Mouse (Mus musculus) left cerebral cortex, adult 8-10 months (tissue): Measurements from ENCODE around the gene Zfp362. TPM values are rescaled to one million over a fixed set of nuclear protein-coding genes. Genes with fewer than 3 reads are reported as not detected.

ENCODE experiments used
- DNase-seq, 2 experiments: peaks; one replicate each; pipeline ENCODE4 v3.0.0; 2022; ENCODE audit warnings: low spot score in 2 of 2
- total RNA-seq, 4 experiments: library from RNA; stranded (reverse); gene quantifications; 2 replicates each; pipeline ENCODE4 v1.2.4; 2022

Gene Zfp362
- total RNA-seq: 10 to 100 TPM; 27.1 to 32.9 (median 30.1) TPM

DNA sequence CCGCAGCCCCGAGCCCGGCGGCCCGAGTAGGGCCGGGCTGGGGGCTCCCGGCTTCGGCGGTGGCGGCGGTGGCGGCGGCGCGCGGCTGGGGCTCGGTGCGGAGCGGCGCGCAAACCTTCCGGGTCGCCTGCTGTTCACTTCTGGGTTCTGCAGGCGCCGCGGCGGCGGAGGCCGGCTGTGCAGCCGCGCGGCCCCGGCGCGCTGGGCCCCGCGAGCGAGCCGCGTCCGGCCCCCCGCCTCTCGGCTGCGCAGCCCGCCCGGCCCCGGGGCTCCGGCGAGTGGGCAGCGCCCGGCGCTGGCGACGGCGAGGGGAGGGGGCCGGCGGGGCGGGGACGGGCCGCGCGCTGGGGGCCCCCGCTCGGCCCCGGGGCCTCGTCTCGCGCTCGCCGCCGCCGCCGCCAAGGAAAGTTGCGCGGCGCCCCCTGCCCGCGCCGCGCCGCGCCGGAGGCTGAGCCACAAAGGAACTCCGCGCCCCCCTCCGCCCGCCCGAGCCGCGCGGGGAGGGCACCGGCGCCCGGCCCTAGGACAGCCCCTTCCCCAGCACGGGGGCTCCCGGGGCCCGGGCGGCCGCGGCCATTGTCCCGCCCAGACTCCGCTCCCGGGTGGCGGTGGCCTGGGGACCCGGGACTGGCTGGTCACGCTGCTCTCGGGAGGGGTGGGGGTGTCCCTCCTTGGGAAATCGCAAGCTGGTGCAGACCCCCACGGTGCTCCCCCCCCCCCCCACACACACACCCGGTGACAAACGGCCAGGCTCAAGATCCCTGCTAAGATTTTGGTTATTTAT, at the start of gene Zfp362:
Zfp362 (minus strand) TSS at position 3 of the 784 bp plus-strand sequence.
- no peak for DNase-seq

DNA sequence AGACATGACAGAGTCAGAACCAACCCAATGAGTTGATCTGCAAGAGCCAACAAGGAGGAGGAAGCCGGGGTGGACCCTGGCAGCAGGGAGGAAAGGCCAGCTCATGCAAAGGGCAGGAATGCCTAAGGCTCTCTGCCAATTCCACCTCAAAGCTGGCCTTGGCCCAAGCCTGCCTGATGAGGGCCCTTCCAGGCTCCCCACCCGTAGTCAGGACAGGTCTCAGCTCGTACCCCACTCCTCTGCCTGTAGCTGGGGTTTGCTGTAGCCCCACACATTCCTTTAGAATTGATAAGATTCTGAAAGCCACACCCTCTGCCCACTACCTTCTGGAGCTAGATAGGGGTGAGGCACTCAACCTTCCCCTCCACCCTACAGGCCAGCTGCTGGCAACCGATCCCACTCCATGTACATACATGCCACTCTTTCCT, 49.8 kb upstream of the Zfp362 start:
- no peak for DNase-seq

DNA sequence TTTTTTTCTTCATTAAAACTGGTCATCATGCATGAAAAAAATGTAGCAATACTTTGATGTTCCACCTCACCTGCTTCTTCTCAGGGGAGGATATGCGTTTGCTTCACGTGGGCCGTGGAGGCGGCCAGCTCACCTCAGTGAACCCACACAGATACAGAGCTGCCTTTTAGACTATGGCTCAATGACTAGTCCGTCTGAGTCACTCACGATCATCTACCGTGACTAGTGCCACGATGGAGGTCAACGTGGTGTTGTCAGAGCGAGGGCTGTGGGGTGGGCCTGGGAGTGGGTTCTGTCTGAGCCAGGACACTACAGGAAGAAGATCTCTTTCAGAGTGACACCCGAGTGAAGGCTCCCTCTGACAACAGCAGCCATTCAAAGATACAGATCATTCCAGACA, 47.3 kb upstream of the Zfp362 start:
- DNase-seq: no peak

- DNase-seq: no peak
Observed at GRCm38 (mm10) chr4:128852266-128852887, 46.5 kb upstream of the Zfp362 start.

GRCm38 (mm10) chr4:128849686-128850085, 43.8 kb upstream of the Zfp362 start:
- no peak for DNase-seq

GRCm38 (mm10) chr4:128848961-128849360, 43.1 kb upstream of the Zfp362 start:
- no peak for DNase-seq

GRCm38 (mm10) chr4:128845367-128845973, 39.6 kb upstream of the Zfp362 start:
- no peak for DNase-seq

GRCm38 (mm10) chr4:128844566-128844965, 38.7 kb upstream of the Zfp362 start:
- no peak for DNase-seq

DNA sequence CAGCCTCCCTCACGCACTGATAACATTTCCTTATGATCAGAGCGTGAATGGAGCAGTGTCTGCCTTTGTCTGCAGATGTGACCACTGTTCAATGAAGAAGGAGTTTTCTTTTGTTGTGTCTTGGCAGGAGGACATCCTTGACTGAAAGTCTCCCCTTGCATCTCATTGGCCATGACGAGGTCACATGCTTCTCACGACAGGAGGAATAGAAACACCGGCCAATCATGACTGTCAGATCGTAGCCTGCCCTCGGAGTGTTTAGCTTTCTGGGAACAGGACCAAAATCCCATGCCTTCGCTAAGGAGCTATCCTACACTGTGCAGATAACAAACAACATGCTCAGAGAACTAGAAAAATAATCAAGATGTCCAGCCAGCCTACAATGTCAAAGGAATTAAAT, 35.4 kb upstream of the Zfp362 start:
- no peak for DNase-seq

DNA sequence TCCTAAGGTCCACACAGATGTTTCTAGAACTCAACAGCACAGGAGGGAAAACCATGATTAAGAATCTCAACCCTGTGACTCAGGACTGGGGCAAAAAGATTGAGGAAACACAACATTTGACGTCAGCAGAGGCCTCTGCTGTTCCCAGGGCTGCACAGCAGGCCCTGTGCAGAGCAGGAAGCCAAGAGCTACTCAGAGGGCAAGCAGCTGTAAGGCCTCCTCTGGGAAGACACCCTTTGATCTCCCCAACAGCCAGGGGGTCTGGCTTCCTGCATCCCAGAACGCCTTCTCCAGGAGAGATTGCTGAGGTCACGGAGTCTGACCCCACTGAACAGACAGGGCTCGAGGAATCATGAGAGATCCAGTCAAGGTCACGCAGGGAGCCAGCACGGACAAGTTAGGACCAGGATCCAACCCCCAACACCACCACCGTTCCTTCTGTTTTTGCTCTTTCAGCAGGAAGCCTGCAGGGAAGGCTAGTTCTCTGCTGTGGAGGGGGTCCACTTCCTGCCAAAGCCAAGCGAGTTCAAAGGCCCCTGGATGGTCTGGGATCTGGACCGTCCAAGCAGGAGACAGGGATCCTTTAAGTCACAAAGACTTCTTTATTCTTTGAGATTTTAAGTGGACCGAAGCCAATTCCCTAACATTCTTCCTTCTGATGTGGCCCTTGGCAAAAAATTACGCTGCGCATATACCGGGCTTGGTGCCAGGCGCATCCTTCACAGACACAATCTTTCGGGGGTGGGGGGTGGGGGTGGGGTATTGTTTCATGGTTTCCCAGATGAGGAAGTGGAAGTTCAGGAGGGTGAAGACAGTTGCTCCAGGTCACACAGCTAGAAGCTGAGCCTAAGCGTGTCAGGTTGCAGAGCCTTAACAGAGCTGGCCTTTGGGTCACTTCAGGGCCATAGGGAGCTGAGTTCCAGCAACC, 34.2 kb upstream of the Zfp362 start:
- DNase-seq: no peak

GRCm38 (mm10) chr4:128838202-128838601, 32.4 kb upstream of the Zfp362 start:
- no peak for DNase-seq

DNA sequence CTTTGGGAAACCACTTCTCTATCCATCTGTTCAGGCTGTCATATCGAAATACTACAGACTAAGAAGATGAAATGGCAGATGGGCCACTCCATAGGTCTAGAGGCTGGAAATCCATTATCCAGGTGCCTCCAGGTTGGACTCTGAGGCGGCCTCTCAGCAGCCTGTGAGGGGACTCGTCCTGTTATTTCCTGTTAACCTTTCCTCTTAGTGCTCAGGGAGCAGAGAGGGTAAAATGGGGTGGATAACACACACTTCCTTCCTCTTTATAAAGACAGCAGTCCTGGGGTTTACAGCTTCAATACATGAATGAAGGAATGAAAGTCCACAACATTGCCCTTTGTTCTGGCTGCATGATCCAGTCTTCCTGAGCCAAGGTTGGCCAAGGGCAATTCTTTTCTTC, 18.3 kb upstream of the Zfp362 start:
- DNase-seq: no peak

- DNase-seq: no peak
Observed at GRCm38 (mm10) chr4:128820568-128820967, 14.7 kb upstream of the Zfp362 start.

DNA sequence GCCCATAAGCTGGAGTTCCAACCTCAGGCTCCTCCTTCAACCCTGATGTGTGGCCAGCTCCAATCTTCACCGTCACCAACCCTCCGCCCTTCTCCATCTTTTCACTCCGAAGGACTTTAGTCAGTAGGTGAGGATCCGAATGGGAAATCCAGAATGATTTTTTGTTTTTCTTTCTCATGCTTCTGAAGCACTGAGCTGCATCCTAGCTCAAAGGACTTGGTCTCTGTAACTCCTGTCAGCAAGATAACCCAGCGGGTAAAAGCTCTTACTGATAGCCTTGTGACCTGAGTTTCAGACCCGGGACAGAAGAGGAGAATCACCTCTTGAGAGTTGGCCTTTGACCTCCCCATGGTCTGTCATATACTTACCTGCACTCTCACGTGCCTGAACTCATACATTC, 11.2 kb upstream of the Zfp362 start:
- no peak for DNase-seq

GRCm38 (mm10) chr4:128811382-128812056, 5.7 kb upstream of the Zfp362 start:
- peak; percentile 62 to 87 for DNase-seq

DNA sequence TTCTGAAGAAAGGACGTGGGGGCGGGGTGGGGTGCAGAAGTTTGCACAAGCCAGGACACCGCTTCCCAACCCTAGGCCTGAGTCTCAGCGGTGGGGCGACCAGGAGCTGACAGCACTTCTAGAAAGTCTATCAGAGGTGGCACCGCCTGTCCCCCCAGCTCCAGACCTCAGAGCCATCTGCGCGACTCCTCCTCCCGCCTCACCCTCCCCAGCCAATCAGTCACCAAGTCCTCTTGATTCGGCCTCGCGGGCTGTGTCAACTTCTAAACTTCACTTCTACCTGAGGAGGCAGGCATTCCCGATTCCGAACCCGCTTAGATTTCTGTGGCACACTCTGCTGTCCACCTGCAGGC, 958 bp upstream of the Zfp362 start:
- DNase-seq: no peak

- DNase-seq: peak in 1 of 2 experiments; percentile 51
Observed at GRCm38 (mm10) chr4:128805150-128806042, 449 bp downstream of the Zfp362 start.

- DNase-seq: no peak
Observed at GRCm38 (mm10) chr4:128804426-128805149, 1.3 kb downstream of the Zfp362 start.

- DNase-seq: no peak
Observed at GRCm38 (mm10) chr4:128803569-128803968, 2.3 kb downstream of the Zfp362 start.
